Mouse (Mus musculus) midbrain, embryonic 12.5 days (tissue): ENCODE measurements around the gene Ggt1. TPM values are rescaled to one million over a fixed set of nuclear protein-coding genes. Genes with fewer than 3 reads are reported as not detected.

Source experiments
- ATAC-seq: fragments of 200-750 bp; cut with Nextera tagmentation; 2 replicates; pipeline ENCODE4 v1.8.0; 2017; ENCODE audit warnings: low read depth, moderate TSS enrichment, moderate library complexity; ENCODE audit not compliant: low FRiP score
- H3K27ac ChIP-seq: fragments of 300-500 bp; sonication (generic); replicated peaks from 2 replicates; pipeline ENCODE4 v1.5.1; 2016; ENCODE audit warnings: mild to moderate bottlenecking
- H3K27me3 ChIP-seq: fragments of 300-500 bp; sonication (generic); 2 replicates; pipeline ENCODE4 v1.6.1; 2016; ENCODE audit warnings: mild to moderate bottlenecking
- H3K36me3 ChIP-seq: fragments of 300-500 bp; sonication (generic); 2 replicates; pipeline ENCODE4 v1.6.1; 2016
- H3K4me1 ChIP-seq: fragments of 300-500 bp; sonication (generic); 2 replicates; pipeline ENCODE4 v1.6.1; 2016
- H3K4me2 ChIP-seq: fragments of 300-500 bp; sonication (generic); replicated peaks from 2 replicates; pipeline ENCODE4 v1.6.1; 2016; ENCODE audit warnings: mild to moderate bottlenecking, moderate library complexity
- H3K4me3 ChIP-seq: fragments of 300-500 bp; sonication (generic); 2 replicates; pipeline ENCODE4 v1.5.1; 2016; ENCODE audit warnings: mild to moderate bottlenecking
- H3K9ac ChIP-seq: fragments of 300-500 bp; sonication (generic); replicated peaks from 2 replicates; pipeline ENCODE4 v1.6.1; 2016; ENCODE audit warnings: mild to moderate bottlenecking, moderate library complexity
- H3K9me3 ChIP-seq: fragments of 300-500 bp; sonication (generic); 2 replicates; pipeline ENCODE4 v1.6.1; 2016; ENCODE audit warnings: mild to moderate bottlenecking
- WGBS: fragments of 180-500 bp; shearing (Covaris S2); methylation state at CpG from one replicate; pipeline ENCODE4 v1.1.7; 2016; 5-methylcytosine and 5-hydroxymethylcytosine counted together
- polyA plus RNA-seq: library from polyadenylated mRNA; unstranded; fragments of >200 nt; fragmentation: Nextera tagmentation; extraction: Ambion mirVana; gene quantifications from 2 replicates; pipeline ENCODE4 v1.2.1, GENCODE M21; 2016

Gene Ggt1
- polyA plus RNA-seq, 1 experiment from 2014 or later = 1.0 TPM

DNA sequence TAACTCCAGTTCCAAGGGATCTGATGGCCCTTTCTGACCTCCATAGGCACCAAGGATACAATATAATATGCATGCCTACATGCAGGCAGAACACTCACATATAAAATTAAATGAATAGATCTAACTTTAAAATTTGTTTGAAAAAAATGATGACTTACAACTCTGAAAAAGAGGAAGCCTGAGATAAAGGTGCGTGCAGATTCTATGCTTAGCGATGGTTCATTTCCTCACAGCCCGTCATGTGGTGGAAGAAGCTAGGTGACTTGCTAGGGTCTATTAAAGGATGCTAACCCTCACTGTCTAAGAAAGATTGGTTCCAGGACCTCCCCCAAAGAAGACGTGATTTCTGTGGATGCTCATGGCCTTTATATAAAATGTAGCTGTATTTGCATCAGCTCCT, 54.6 kb downstream of the Ggt1 start:
- Histone ChIP-seq H3K9me3 (no peaks in the 10 kb centered on the region), H3K4me2 (no peak overlapping the region), H3K4me3 (no peak overlapping the region), H3K27me3 (no peaks in the 10 kb centered on the region), H3K9ac (no peak overlapping the region), H3K27ac (no peak overlapping the region), H3K4me1 (no peaks in the 10 kb centered on the region), H3K36me3 (no peaks in the 10 kb centered on the region)
- no peak for ATAC-seq
- 92% methylated on average over 4 of the region's 4 CpGs for WGBS

DNA sequence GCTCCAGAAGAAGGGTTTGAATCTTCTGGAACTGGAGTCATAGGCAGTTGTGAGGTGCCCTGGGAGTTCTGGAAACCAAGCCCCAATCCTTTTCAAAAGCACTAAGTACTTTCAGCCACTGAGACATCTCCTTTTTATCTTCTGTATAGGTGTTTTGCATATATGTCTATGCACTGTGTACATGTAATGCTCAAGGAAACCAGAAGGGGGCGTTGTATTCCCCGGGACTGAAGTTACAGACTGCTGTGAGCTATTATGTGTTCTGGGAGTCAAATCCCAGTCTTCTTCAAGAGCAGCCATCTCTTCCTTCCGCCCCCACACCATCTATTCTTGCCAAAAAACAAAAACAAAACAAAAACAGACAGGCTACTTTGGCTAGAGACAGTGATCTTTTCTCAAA, 59.4 kb downstream of the Ggt1 start:
- Histone ChIP-seq H3K4me3 (no peak overlapping the region), H3K27ac (no peak overlapping the region), H3K27me3 (no peaks in the 10 kb centered on the region), H3K4me1 (no peaks in the 10 kb centered on the region), H3K36me3 (no peaks in the 10 kb centered on the region), H3K9ac (no peak overlapping the region), H3K9me3 (no peaks in the 10 kb centered on the region), H3K4me2 (no peak overlapping the region)
- ATAC-seq = no peak
- 48% methylated on average over 3 of the region's 3 CpGs for WGBS

DNA sequence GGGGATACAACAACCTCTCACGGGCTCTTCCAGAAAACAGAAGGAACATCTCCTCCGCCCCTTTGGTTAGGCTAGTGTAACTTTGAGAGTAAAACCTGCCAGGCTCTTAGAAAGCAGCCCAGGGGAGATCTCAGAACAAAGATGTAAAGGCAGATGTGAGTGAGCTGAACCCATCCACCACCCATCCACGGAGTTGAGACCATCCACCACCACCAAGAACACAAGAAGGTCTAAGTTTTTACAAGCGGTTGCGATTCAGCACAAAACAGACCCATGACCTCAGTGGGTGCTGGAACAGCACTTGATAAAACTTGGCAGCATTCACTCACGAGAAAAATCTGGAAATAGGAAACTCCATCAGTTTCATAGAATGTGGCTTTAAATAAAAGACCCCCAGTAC, 64.5 kb downstream of the Ggt1 start:
- H3K4me2 ChIP-seq = no peak overlapping the region
- WGBS = 69% methylated on average over 6 of the region's 6 CpGs
- no peaks in the 10 kb centered on the region for H3K36me3 ChIP-seq
- H3K9ac ChIP-seq = no peak overlapping the region
- no peaks in the 10 kb centered on the region for H3K4me1 ChIP-seq
- no peak overlapping the region for H3K27ac ChIP-seq
- no peak overlapping the region for H3K4me3 ChIP-seq
- no peaks in the 10 kb centered on the region for H3K27me3 ChIP-seq
- no peak for ATAC-seq
- no peaks in the 10 kb centered on the region for H3K9me3 ChIP-seq

DNA sequence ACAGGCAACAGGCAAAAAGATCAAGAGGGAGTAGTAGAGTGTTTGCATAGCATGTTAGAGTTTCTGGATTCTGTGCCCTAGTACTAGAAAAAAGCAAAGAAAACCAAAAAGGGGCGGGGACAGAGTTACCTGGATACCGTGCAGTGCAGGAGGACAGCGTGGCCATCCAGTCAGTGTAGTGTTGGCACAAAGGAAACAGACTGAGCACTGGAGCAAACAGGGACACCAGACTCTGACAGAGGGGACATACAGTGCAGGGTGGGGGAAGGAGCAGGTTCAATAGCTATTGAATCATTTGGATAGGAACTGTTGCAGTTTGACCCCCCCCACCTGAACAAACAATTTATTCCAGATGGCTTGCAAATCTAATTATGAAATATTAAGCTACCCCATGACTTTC, 65.6 kb downstream of the Ggt1 start:
- Histone ChIP-seq H3K36me3 (no peaks in the 10 kb centered on the region), H3K4me2 (no peak overlapping the region), H3K27ac (no peak overlapping the region), H3K27me3 (no peaks in the 10 kb centered on the region), H3K4me1 (no peaks in the 10 kb centered on the region), H3K9ac (no peak overlapping the region), H3K4me3 (no peak overlapping the region), H3K9me3 (no peaks in the 10 kb centered on the region)
- ATAC-seq = no peak
- WGBS = 71% methylated on average over 3 of the region's 3 CpGs

DNA sequence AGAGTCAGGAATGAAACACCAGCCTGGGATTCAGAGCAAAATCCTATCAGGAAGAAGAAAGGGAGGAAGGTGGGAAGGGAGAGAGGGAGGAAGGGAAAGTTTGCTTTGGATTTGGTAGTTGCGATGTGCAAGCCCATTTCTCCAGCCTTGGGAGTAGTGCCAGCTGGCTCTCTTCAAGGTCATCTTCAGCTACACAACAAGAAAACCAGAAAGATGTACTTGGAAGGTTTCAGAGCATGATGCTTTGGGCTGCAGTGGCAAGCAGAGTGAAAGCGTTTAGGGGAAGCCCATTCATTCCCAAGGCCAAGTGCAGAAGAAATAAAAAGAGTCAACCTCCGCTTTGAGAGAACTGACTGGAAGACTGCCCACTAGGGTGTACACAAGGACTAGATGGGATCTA, 66.1 kb downstream of the Ggt1 start:
- H3K36me3 ChIP-seq = no peaks in the 10 kb centered on the region
- H3K27ac ChIP-seq = no peak overlapping the region
- 89% methylated on average over 3 of the region's 3 CpGs for whole genome bisulfite sequencing
- ATAC-seq = no peak
- H3K9me3 ChIP-seq = no peaks in the 10 kb centered on the region
- H3K4me1 ChIP-seq = no peaks in the 10 kb centered on the region
- H3K4me3 ChIP-seq = no peak overlapping the region
- H3K27me3 ChIP-seq = no peaks in the 10 kb centered on the region
- H3K4me2 ChIP-seq = no peak overlapping the region
- H3K9ac ChIP-seq = no peak overlapping the region

DNA sequence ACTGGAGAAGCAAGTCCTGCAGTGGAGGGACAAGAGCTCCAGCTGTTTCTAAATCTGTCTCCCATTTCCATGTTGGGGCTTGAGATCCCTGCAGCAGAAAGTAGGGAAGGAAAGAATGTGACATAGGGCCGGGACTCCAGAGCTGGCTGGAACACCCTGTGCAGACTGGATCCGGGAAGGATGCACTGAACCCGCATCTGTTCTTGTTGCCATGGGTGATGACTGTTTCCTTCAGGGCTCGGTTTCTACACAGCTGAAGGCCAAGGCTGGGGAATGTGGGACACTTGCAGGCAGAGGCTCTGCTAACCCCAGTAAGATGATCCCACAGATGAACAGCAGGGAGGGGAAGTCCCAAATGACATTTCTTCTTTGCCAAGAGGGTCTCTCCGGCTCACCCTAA, 71.2 kb downstream of the Ggt1 start:
- no peak overlapping the region for H3K4me2 ChIP-seq
- ATAC-seq = no peak
- no peaks in the 10 kb centered on the region for H3K27me3 ChIP-seq
- no peak overlapping the region for H3K27ac ChIP-seq
- H3K36me3 ChIP-seq = no peaks in the 10 kb centered on the region
- H3K9me3 ChIP-seq = no peaks in the 10 kb centered on the region
- WGBS = 58% methylated on average over 5 of the region's 5 CpGs
- no peaks in the 10 kb centered on the region for H3K4me1 ChIP-seq
- no peak overlapping the region for H3K9ac ChIP-seq
- H3K4me3 ChIP-seq = no peak overlapping the region

DNA sequence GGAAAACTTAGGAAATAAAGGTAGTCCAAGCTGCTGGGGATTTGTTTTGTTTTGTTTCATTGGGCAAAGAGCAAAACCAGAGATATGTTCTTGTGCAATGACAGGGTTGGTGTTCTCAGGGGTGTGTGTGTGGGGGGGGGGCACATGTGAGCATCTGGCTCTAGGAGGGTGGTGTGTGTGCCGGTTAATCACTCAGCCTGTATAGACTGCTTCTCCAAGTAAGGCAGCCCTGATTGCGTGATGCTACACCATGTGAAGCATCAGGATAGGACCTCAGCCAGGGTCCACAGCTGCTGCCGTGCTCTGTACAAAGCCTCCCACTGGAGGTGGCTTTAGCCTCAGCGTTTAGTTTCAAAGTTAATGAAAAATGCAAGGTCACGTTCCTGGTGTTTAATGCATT, 71.6 kb downstream of the Ggt1 start:
- H3K9me3 ChIP-seq = no peaks in the 10 kb centered on the region
- WGBS = 77% methylated on average over 5 of the region's 5 CpGs
- H3K4me3 ChIP-seq = no peak overlapping the region
- no peaks in the 10 kb centered on the region for H3K36me3 ChIP-seq
- no peak for ATAC-seq
- H3K9ac ChIP-seq = no peak overlapping the region
- H3K4me2 ChIP-seq = no peak overlapping the region
- no peaks in the 10 kb centered on the region for H3K4me1 ChIP-seq
- no peaks in the 10 kb centered on the region for H3K27me3 ChIP-seq
- H3K27ac ChIP-seq = no peak overlapping the region

DNA sequence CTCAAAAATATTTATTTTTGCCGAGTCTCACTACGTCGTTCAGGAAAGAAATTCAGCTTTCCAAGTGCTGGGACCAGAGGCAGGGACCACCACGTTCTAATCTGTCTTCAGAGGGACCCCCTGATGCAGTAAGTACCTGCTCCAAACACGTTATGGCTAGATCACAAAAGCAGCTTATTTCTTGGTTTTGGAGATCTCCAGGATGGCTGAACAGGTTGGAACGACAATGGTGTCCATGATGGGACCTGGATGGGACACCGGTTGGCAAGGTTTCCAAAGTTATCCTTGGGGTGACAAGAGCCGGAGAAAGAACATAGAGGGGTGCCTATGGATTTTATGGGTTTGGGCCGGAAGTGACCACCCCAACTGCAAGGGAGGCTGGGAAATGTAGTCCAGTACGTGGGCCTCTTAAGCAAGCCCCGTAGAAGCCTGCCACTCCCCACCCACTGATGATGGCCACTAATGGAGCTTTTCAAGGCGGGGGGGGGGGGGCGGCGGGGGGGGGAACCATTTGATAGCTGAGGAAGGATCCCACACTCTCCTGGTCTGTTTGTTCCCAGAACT, 72.3 kb downstream of the Ggt1 start:
- WGBS = 71% methylated on average over 14 of the region's 14 CpGs
- Histone ChIP-seq H3K4me1 (no peaks in the 10 kb centered on the region), H3K4me2 (no peak overlapping the region), H3K9ac (no peak overlapping the region), H3K27me3 (no peaks in the 10 kb centered on the region), H3K36me3 (no peaks in the 10 kb centered on the region), H3K27ac (no peak overlapping the region), H3K9me3 (no peaks in the 10 kb centered on the region), H3K4me3 (no peak overlapping the region)
- no peak for ATAC-seq

DNA sequence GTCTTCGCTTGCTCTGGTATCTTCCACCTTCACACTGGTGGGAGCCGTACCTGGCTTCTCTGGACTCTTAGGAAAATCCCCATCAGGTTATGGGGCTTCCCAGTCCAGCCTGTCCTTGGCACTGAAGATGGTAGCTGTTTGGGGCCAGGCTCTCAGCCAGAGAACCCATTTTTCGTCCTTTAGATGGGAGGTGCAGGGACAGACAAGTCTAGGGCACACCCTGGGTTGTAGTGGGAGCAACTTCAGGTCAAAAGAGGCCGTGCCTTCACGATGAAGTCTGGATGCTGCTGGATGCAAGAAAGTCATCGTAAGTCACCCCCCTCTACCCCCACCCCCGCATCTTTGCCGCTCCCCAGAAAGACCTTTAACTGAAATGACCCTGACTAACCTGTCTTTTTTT, 73.2 kb downstream of the Ggt1 start:
- H3K4me2 ChIP-seq = no peak overlapping the region
- no peaks in the 10 kb centered on the region for H3K36me3 ChIP-seq
- no peaks in the 10 kb centered on the region for H3K4me1 ChIP-seq
- no peaks in the 10 kb centered on the region for H3K9me3 ChIP-seq
- no peak for ATAC-seq
- no peak overlapping the region for H3K9ac ChIP-seq
- WGBS = 95% methylated on average over 8 of the region's 8 CpGs
- H3K4me3 ChIP-seq = no peak overlapping the region
- H3K27ac ChIP-seq = no peak overlapping the region
- no peaks in the 10 kb centered on the region for H3K27me3 ChIP-seq

DNA sequence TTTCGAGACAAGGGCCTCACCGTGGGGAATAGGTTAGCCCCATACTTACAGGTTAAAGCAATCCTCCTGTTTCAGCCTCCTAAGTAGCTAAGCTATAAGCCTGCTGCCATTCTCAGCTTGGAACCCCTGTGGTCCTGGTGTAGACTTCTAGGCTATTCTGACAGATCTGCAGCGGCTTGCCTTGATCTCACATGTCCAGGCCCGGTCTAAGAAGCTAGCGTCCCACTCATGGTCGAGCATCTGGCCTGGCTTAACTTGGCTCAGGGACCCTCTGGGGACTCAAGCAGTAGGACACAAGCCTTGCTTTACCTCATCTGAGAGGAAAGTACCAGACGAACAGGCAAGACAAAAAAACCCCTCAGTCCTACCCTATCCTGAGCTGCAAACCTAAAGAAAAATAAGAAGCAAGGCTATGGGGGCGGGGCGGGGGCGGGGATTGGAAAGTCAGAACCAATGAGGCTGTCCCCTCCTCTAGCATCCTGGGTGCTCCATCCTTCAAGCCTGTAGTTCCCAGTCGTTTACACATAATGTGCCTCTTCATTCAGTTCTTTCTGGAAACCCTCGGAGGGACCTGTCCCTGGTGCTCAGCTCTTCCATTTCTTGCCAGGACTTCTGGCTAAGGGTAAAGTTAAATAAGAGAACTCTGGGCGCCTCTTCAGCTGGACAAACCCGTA, 73.8 kb downstream of the Ggt1 start:
- H3K4me1 ChIP-seq = no peaks in the 10 kb centered on the region
- WGBS = 72% methylated on average over 14 of the region's 14 CpGs

DNA sequence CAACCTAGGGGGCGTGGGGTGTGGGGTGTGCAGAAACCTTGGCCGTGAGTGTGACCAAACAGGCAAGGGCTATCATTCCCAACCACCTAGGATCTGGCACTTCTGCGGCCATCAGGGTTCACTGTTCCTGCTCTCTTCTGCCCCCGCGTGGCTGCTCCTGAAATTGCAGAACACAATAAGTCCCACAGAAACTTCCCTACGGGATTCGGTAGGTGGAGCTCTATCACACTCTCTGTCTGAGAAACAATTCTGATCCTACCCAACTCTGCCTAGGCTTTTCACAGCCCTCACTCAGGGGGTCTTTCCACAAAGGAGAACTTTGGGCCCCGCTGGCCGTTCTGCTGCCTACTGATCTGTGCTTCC, 74.3 kb downstream of the Ggt1 start:
- Histone ChIP-seq H3K36me3 (no peaks in the 10 kb centered on the region), H3K4me1 (no peaks in the 10 kb centered on the region), H3K27ac (no peak overlapping the region), H3K9me3 (no peaks in the 10 kb centered on the region), H3K9ac (no peak overlapping the region), H3K4me2 (no peak overlapping the region), H3K27me3 (0 out of 2 replicates have a peak, but pooled peaks cover 5% of the 10 kb centered on the region), H3K4me3 (no peak overlapping the region)
- WGBS = 5% methylated on average over 9 of the region's 9 CpGs
- no peak for ATAC-seq

More for the DNA sequence above, 73.8 kb downstream of the Ggt1 start:
- 0 out of 2 replicates have a peak, but pooled peaks cover 1% of the 10 kb centered on the region for H3K27me3 ChIP-seq
- H3K4me3 ChIP-seq = no peak overlapping the region
- no peak overlapping the region for H3K27ac ChIP-seq
- no peak overlapping the region for H3K4me2 ChIP-seq
- no peak for ATAC-seq
- no peak overlapping the region for H3K9ac ChIP-seq
- no peaks in the 10 kb centered on the region for H3K36me3 ChIP-seq
- H3K9me3 ChIP-seq = no peaks in the 10 kb centered on the region
